Mouse (Mus musculus) hindbrain, embryonic 13.5 days (tissue): ENCODE measurements around the gene Plin3. TPM values are rescaled to one million over a fixed set of nuclear protein-coding genes. Genes with fewer than 3 reads are reported as not detected.

Source experiments
- ATAC-seq: fragments of 200-750 bp; cut with Nextera tagmentation; 2 replicates; pipeline ENCODE4 v1.8.0; 2017; ENCODE audit warnings: moderate TSS enrichment; ENCODE audit not compliant: low FRiP score
- H3K27ac ChIP-seq: fragments of 300-500 bp; sonication (generic); 2 replicates; pipeline ENCODE4 v1.5.1; 2015; ENCODE audit warnings: inconsistent platforms, mild to moderate bottlenecking, moderate library complexity
- H3K27me3 ChIP-seq: fragments of 300-500 bp; sonication (generic); 2 replicates; pipeline ENCODE4 v1.6.1; 2015; ENCODE audit warnings: mild to moderate bottlenecking, inconsistent platforms
- H3K36me3 ChIP-seq: fragments of 300-500 bp; sonication (generic); 2 replicates; pipeline ENCODE4 v1.6.1; 2015; ENCODE audit warnings: mild to moderate bottlenecking, inconsistent platforms
- H3K4me1 ChIP-seq: fragments of 300-500 bp; sonication (generic); replicated peaks from 2 replicates; pipeline ENCODE4 v1.6.1; 2015; ENCODE audit warnings: inconsistent platforms
- H3K4me2 ChIP-seq: fragments of 300-500 bp; sonication (generic); 2 replicates; pipeline ENCODE4 v1.6.1; 2015; ENCODE audit warnings: inconsistent platforms, mild to moderate bottlenecking, moderate library complexity
- H3K4me3 ChIP-seq: fragments of 300-500 bp; sonication (generic); 2 replicates; pipeline ENCODE4 v1.5.1; 2015; ENCODE audit warnings: mild to moderate bottlenecking, inconsistent platforms
- H3K9ac ChIP-seq: fragments of 300-500 bp; sonication (generic); 2 replicates; pipeline ENCODE4 v1.6.1; 2015; ENCODE audit warnings: mild to moderate bottlenecking, inconsistent platforms
- H3K9me3 ChIP-seq: fragments of 300-500 bp; sonication (generic); 2 replicates; pipeline ENCODE4 v1.6.1; 2016; ENCODE audit warnings: inconsistent platforms
- WGBS: fragments of 180-500 bp; shearing (Covaris S2); methylation state at CpG from one replicate; pipeline ENCODE4 v1.1.7; 2015; 5-methylcytosine and 5-hydroxymethylcytosine counted together
- polyA plus RNA-seq: library from polyadenylated mRNA; unstranded; fragments of >200 nt; fragmentation: Nextera tagmentation; extraction: Ambion mirVana; gene quantifications from 2 replicates; pipeline ENCODE4 v1.2.1, GENCODE M21; 2015

The Plin3 gene
- polyA plus RNA-seq, 1 experiment from 2014 or later, result 23.5 TPM

DNA sequence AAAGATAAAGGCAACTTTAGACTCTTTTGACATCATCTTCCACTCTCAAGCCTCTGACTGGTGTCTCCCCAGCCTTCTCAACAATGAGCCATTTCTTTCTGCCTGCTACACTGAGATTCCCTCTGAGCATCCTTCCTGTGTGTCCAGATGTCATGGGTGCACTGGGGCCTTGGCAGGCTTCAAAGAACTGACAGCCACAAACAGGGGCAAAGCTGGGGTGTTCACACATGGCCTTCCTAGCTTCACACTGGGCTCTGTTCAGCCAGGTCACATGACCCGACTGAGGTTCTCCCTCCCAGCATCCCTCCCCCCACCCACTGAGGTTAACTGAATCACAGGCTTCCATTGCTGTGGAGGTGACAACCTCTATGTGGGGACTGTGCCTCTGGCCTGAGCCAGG lies 3.5 kb upstream of the Plin3 start:
- 72% methylated on average over 1 of the region's 1 CpGs for WGBS
- H3K27ac ChIP-seq, result no peak overlapping the region
- no peak for ATAC-seq
- H3K4me3 ChIP-seq, result no peak overlapping the region
- no peaks in the 10 kb centered on the region for H3K27me3 ChIP-seq
- no peaks in the 10 kb centered on the region for H3K36me3 ChIP-seq
- H3K9me3 ChIP-seq, result no peaks in the 10 kb centered on the region
- H3K4me1 ChIP-seq, result peaks cover 4% of the 10 kb centered on the region
- H3K4me2 ChIP-seq, result no peak overlapping the region
- H3K9ac ChIP-seq, result no peak overlapping the region

DNA sequence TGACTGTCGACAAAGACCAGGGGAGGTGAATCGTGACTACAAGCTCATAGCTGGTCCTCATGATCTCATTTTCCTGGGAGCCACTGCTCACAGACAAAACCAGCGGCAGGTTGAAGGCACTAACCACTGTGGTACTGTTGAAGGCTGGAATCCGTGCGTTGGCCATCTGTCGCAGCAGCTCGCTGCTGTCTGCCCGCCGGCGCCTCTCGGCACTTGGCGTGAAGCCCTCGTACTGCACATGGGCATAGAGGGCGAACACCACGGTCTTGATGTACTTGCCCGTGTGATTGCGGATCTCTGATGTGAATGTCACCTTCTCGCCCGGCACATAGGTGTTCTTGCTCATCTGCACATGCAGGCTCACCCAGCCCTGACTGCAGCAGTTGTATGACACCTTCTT lies 1.6 kb upstream of the Plin3 start:
- Histone ChIP-seq H3K4me2 (no peak overlapping the region), H3K27ac (no peak overlapping the region), H3K9me3 (no peaks in the 10 kb centered on the region), H3K9ac (no peak overlapping the region), H3K27me3 (no peaks in the 10 kb centered on the region), H3K4me1 (peaks cover 22% of the 10 kb centered on the region), H3K36me3 (no peaks in the 10 kb centered on the region), H3K4me3 (no peak overlapping the region)
- 89% methylated on average over 19 of the region's 19 CpGs for WGBS
- ATAC-seq, result no peak

DNA sequence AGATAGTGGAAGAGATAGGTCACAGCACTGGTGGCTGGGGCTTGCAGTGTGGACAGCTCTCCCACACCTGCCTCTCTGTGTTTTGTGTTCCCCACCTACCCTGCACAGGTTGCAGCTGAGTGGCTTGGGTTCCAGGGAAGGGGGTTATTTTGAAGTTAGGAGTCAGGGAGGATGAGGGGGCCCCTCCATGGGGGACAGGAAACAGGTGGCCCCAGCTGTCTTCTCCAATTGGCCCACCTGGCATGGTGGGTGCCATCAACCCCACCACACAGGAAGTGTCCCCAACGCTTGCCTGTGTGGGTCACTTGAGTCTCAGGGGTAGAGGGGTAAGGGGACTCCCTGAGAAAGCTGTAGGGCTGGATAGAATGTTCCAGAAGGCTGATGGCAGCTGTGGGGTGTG lies 618 bp upstream of the Plin3 start:
- H3K27ac ChIP-seq, result no peak overlapping the region
- H3K36me3 ChIP-seq, result no peaks in the 10 kb centered on the region
- no peaks in the 10 kb centered on the region for H3K9me3 ChIP-seq
- no peak for ATAC-seq
- H3K4me3 ChIP-seq, result no peak overlapping the region
- no peak overlapping the region for H3K9ac ChIP-seq
- peaks cover 27% of the 10 kb centered on the region for H3K4me1 ChIP-seq
- no peaks in the 10 kb centered on the region for H3K27me3 ChIP-seq
- H3K4me2 ChIP-seq, result no peak overlapping the region
- WGBS, result 86% methylated on average over 1 of the region's 1 CpGs

DNA sequence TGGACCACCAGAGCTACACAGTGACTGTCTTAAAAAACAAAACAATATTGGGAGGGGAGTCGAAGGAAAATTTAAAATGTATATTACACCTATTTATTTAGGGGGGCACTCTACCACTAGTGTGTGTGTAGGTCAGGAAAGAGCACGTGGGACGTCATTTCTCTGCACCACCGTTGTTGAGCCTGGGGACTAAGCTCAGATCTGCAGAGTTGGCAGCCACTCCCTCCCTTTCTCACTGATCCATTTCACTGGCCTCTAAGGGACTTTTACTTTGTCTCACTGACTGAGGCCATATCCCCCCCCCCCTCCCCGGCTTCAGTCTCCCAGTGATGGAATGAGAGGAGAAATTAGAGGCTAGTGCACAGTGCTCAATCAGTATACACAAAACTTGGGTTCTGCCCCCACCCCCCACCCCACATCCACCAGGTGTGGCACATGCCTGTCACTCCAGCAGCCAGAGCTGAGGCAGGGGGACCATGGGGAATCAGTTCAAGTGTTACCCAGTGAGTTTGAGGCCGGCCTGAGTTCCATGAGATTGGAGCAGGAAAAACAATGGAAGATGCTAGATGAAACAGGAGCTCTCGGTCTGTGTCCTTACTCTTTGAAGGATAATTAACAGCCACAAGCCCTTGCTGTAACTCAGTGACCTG lies 722 bp downstream of the Plin3 start:
- Histone ChIP-seq H3K4me3 (no peak overlapping the region), H3K27ac (no peak overlapping the region), H3K36me3 (no peaks in the 10 kb centered on the region), H3K9ac (no peak overlapping the region), H3K4me1 (peaks cover 34% of the 10 kb centered on the region), H3K27me3 (no peaks in the 10 kb centered on the region), H3K4me2 (no peak overlapping the region), H3K9me3 (no peaks in the 10 kb centered on the region)
- WGBS, result 66% methylated on average over 7 of the region's 7 CpGs
- ATAC-seq, result no peak

DNA sequence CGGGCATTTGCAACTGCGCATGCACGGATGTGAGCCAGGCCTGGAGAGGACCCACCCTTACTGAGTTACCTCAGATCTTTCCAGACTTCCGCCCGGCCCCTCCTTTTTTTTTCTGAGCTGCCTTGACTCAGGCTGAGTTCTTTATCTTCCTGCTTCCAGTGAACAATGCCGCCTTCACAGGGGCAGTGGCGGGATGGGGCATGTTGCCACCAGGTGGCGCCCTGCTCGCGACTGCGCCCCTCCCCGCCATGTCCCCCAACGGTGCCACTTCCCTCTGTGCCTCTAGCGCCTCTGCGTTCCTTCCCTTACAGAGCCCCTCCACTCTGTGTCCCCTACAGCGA lies 1.5 kb downstream of the Plin3 start:
- peak overlapping the region; percentile 35; the same call in 1 of the 2 replicates for H3K9ac ChIP-seq
- no peaks in the 10 kb centered on the region for H3K27me3 ChIP-seq

DNA sequence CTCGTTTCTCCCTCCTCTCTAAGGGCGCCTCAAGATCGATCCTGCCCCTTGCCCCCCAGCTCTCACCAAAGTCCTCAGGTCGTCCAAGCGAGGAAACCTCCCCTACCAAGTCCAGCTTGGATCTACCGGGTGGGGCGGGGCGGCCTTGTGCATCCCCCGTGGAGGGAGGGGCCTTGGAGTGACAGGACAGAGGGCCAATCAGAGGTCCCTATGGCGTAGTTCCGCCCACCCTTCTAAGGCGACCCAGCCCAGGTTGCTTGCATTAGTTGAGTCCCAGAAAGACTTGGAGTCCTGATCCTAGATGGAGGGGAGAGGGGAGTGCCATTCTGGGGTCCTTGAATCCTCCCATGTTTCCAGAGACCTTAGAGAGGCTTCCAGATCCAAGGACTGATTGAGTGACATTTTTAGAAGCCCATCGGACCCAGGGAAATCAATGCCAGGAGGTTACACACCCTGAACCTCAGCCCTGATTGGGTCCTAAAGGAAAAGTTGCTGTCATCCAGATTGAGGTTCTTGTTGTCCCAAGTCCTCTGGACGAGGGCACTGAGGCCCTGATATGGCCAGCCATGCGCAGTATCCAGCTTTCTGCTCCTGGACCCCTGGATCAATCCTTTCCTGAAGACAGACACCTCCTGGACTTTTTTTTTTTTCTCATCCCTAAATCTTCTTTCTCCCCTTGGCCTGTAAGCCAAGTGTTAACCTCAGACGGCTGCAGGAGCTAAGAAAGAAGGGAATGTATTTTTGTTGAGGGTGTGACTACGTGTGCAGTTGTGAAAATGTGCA lies 2.1 kb downstream of the Plin3 start:
- H3K4me1 ChIP-seq, result peaks cover 34% of the 10 kb centered on the region
- H3K4me3 ChIP-seq, result peak overlapping the region; percentile 23
- H3K9me3 ChIP-seq, result no peaks in the 10 kb centered on the region
- WGBS, result 4% methylated on average over 17 of the region's 17 CpGs
- peaks cover 3% of the 10 kb centered on the region; the same call in 1 of the 2 replicates for H3K36me3 ChIP-seq
- peak overlapping the region; percentile 46 for H3K4me2 ChIP-seq
- peak; percentile 52 for ATAC-seq
- no peaks in the 10 kb centered on the region for H3K27me3 ChIP-seq
- H3K27ac ChIP-seq, result peak overlapping the region; percentile 71; the same call in 1 of the 2 replicates
- peak overlapping the region; percentile 35; the same call in 1 of the 2 replicates for H3K9ac ChIP-seq

More for the DNA sequence above, 1.5 kb downstream of the Plin3 start:
- no peaks in the 10 kb centered on the region for H3K36me3 ChIP-seq
- peak; percentile 72 for ATAC-seq
- peaks cover 34% of the 10 kb centered on the region for H3K4me1 ChIP-seq
- H3K4me3 ChIP-seq, result peak overlapping the region; percentile 23
- H3K27ac ChIP-seq, result peak overlapping the region; percentile 71
- WGBS, result 1% methylated on average over 16 of the region's 16 CpGs
- H3K9me3 ChIP-seq, result no peaks in the 10 kb centered on the region
- peak overlapping the region; percentile 46 for H3K4me2 ChIP-seq

DNA sequence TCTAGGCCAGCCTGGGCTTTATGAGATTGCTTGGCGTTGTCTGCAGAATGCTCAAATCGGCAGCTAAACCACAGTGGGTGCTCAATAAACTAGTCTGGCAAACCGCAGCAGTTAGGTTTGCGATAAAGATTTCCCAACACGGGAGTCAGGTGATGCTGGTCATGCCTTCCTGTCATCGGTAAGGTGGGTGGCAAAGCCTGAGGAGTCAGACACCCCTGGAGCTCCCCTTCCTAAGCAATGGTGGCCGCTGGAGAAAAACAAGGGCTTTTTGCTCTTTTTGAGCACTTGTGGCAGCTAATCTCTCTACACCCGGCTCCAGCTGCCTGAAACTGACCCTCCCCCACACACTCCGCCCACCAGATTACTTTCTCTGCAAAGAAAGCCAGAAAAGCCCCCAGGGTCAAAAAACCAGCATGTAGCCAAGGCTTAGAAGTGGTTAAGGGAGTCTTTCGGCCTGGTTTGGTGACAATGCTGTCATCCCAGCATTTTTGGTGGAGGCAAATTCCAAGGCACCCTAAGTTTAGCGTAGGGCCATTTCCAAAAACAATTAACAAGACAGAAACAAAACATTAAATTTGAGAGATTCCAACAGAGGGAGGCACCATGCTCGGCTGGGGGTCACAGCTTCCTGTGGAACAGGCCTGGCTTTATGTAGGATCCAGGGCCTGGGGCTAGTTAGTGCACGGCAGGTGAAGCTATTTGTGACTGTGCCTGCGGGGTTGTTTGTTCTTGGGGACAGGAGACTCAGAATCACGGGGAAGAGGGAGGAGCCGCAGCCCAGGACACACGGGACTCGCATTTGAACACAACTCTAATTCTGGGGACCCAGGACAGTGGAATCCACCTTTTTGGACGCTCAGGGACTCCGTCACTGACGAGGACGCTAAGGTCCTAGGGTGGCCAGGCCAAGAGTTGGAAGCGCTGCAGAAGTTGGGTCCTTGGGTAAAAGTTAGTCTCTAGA lies 3.0 kb downstream of the Plin3 start:
- 5% methylated on average over 23 of the region's 23 CpGs for WGBS
- H3K9ac ChIP-seq, result peak overlapping the region; percentile 35
- peak overlapping the region; percentile 46 for H3K4me2 ChIP-seq
- peaks cover 3% of the 10 kb centered on the region; the same call in 1 of the 2 replicates for H3K36me3 ChIP-seq
- H3K27ac ChIP-seq, result peak overlapping the region; percentile 71
- no peak for ATAC-seq
- H3K4me3 ChIP-seq, result peak overlapping the region; percentile 23
- H3K4me1 ChIP-seq, result peaks cover 34% of the 10 kb centered on the region
- H3K27me3 ChIP-seq, result no peaks in the 10 kb centered on the region
- H3K9me3 ChIP-seq, result no peaks in the 10 kb centered on the region

DNA sequence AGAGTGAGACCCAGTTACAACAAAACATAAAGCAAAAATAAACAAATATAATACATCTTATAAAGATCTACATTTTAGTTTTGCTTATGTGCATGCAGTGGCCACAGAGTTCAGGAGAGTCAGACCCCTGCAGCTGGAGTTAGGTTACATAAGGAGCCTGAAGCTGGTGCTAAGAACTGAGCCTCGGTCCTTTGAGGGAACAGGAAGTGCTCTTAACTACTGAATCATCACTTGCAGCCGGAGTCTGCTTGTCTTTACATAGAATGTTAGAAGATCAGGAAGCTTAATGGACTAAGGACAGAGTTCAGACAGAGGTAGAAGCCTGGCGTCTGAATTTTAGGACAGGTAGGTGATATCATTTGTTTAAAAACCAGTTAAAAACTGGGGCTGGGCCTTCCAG lies 3.8 kb downstream of the Plin3 start:
- no peak for ATAC-seq
- H3K4me1 ChIP-seq, result peaks cover 34% of the 10 kb centered on the region
- no peaks in the 10 kb centered on the region for H3K9me3 ChIP-seq
- peak overlapping the region; percentile 46 for H3K4me2 ChIP-seq
- H3K36me3 ChIP-seq, result peaks cover 3% of the 10 kb centered on the region; the same call in 1 of the 2 replicates
- H3K9ac ChIP-seq, result peak overlapping the region; percentile 35; the same call in 1 of the 2 replicates
- peak overlapping the region; percentile 71 for H3K27ac ChIP-seq
- WGBS, result 59% methylated on average over 3 of the region's 3 CpGs
- H3K27me3 ChIP-seq, result no peaks in the 10 kb centered on the region
- 0 out of 2 replicates have a peak overlapping the region, but pooled peaks have one; percentile 23 for H3K4me3 ChIP-seq

DNA sequence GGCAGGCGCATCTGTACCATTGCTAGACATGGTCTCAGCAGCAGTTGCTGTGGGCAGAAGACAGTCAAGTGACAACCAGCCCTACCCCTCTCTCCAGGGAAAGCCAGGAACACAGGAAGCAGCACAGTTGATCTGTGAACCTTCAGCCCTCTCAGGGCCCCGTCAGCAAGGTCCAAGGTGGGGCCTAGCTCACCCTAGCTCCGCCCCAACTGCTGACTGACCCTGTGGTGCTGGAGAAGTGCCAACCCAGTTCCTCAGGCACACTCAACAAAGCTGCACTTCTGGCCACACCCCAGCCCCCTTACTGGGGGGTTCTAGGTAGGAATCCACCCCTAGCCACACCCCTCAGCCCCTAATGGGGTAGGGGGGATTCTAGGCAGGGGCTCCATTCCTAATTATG lies 4.8 kb downstream of the Plin3 start:
- Histone ChIP-seq H3K9me3 (no peaks in the 10 kb centered on the region), H3K4me1 (peaks cover 34% of the 10 kb centered on the region), H3K36me3 (peaks cover 3% of the 10 kb centered on the region; the same call in 1 of the 2 replicates), H3K4me2 (no peak overlapping the region), H3K27ac (no peak overlapping the region), H3K9ac (peak overlapping the region; percentile 39), H3K27me3 (no peaks in the 10 kb centered on the region), H3K4me3 (no peak overlapping the region)
- WGBS, result 65% methylated on average over 3 of the region's 3 CpGs
- no peak for ATAC-seq

DNA sequence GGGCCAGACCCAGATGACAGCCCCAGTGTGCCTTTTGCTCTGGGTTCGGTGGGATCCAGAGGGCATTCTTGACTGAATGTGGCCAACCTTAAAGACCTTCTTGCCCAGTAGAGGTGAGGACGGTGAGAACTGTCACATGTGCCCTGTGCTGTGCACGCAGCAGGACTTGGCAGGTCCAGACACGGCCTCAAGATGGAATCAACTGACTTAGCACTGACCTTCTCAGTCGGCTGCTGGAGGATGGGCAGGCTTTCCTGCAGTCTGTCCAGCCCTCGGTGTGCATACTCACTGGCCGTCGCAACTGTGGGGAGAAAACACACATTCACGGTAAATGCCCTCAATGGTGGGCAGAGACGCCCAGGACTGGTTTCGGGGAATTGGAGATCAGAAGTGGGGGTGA lies 6.7 kb downstream of the Plin3 start:
- H3K27ac ChIP-seq, result no peak overlapping the region
- H3K9ac ChIP-seq, result no peak overlapping the region
- H3K36me3 ChIP-seq, result peaks cover 8% of the 10 kb centered on the region
- H3K4me3 ChIP-seq, result no peak overlapping the region
- no peak for ATAC-seq
- 95% methylated on average over 11 of the region's 11 CpGs for WGBS
- no peaks in the 10 kb centered on the region for H3K27me3 ChIP-seq
- no peaks in the 10 kb centered on the region for H3K9me3 ChIP-seq
- no peak overlapping the region for H3K4me2 ChIP-seq
- peaks cover 27% of the 10 kb centered on the region for H3K4me1 ChIP-seq

DNA sequence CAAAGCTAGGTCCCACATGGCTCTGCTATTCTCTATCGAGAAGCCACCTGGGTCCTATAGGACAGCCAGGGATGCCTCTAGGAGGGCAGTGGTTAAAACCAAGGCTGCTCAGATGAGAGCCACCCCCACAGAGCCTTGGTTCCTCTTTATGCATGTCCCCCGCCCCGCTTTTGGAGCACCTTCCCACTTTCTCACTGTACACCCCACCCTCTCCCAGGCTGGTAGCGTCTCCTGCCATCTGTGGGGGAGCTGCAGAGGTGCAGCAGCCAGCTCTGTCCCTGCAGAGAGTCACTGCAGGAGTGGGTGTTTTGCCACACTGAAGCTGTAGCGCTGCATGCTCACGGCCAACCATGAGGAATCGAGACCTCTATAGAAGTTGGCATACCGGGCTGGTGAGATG lies 9.4 kb downstream of the Plin3 start:
- no peak overlapping the region for H3K27ac ChIP-seq
- H3K36me3 ChIP-seq, result peaks cover 11% of the 10 kb centered on the region
- H3K4me2 ChIP-seq, result no peak overlapping the region
- no peaks in the 10 kb centered on the region for H3K27me3 ChIP-seq
- no peak overlapping the region for H3K9ac ChIP-seq
- 87% methylated on average over 8 of the region's 8 CpGs for WGBS
- H3K4me1 ChIP-seq, result peaks cover 7% of the 10 kb centered on the region; the same call in 1 of the 2 replicates
- ATAC-seq, result no peak
- H3K4me3 ChIP-seq, result no peak overlapping the region
- H3K9me3 ChIP-seq, result no peaks in the 10 kb centered on the region

DNA sequence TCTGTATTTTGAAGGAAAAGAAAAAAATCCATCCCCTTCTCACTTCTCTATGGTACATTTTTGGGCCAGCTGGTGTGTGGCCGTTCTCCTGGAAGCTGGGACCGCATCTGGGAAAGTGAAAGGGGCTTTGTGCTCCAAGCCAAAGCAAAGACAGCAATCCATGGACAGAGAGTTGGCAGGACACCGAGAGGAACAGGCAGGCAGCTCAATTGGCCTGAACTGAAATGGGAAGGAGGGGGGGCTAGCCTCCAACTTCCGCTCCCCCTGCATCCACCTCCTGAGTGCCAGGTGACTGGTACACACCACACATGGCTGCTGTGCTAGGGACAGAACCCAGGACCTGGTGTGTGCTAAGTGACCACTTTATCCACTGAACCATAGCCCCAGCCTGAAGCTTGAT lies 9.9 kb downstream of the Plin3 start:
- Histone ChIP-seq H3K4me2 (no peak overlapping the region), H3K9me3 (no peaks in the 10 kb centered on the region), H3K36me3 (peaks cover 11% of the 10 kb centered on the region), H3K27me3 (no peaks in the 10 kb centered on the region), H3K9ac (0 out of 2 replicates have a peak overlapping the region, but pooled peaks have one; percentile 43), H3K4me3 (no peak overlapping the region), H3K4me1 (peaks cover 3% of the 10 kb centered on the region; the same call in 1 of the 2 replicates), H3K27ac (no peak overlapping the region)
- WGBS, result 82% methylated on average over 4 of the region's 4 CpGs
- no peak for ATAC-seq
